In genomic region chrX:98259620-98260019, GRCm38 (mm10) we compare ENCODE assay signal across 22 mouse cellular contexts.
A peak's percentile ranks its signal among the peaks of the same experiment; 100 is the strongest.
DNase-seq lines count a peak whose midpoint lies in the region; ATAC-seq and TF ChIP-seq lines count a peak whose summit lies in the region.
"Had no signal": no experiment of that assay in that cellular context is flagged by ENCODE, and none has a peak within 500 bp of the region (broad histone marks: within the 10 kb centered on the region; RNA-seq: fewer than 3 reads in every experiment).

No protein-coding gene starts in this region.

- H3K27me3 ChIP-seq in hindbrain, postnatal 0 days (ENCODE audit: insufficient read depth, low read length): no peaks in the 10 kb centered on the region
- H3K27me3 ChIP-seq: forebrain, embryonic 13.5 days; hindbrain, embryonic 15.5 days; liver, embryonic 13.5 days; midbrain, embryonic 15.5 days; neural tube, embryonic 15.5 days had no signal

- no peak overlapping the region for H3K27ac ChIP-seq in hindbrain, postnatal 0 days
- H3K27ac ChIP-seq: forebrain, embryonic 13.5 days; gastrocnemius, adult 2 months; heart, embryonic 10.5 days; hindbrain, embryonic 15.5 days; liver, embryonic 13.5 days; midbrain, embryonic 15.5 days; neural tube, embryonic 15.5 days had no signal

- 88% methylated on average over 2 of the region's 2 CpGs for WGBS in hindbrain, postnatal 0 days

- peak; percentile 74 for ATAC-seq in megakaryocyte, adult 5-6 weeks (ENCODE audit: poor library complexity, severe bottlenecking)
- no peak for ATAC-seq in hindbrain, postnatal 0 days
- ATAC-seq: forebrain, embryonic 13.5 days; intestine, postnatal 0 days; midbrain, embryonic 15.5 days; Patski had no signal

- no peaks in the 10 kb centered on the region for H3K36me3 ChIP-seq in hindbrain, postnatal 0 days (ENCODE audit: insufficient read depth, low read length)
- H3K36me3 ChIP-seq: heart, embryonic 10.5 days; hindbrain, embryonic 15.5 days; liver, embryonic 13.5 days; midbrain, embryonic 15.5 days; neural tube, embryonic 15.5 days had no signal

- no peaks in the 10 kb centered on the region for H3K9me3 ChIP-seq in hindbrain, postnatal 0 days (ENCODE audit: low read length)
- H3K9me3 ChIP-seq: forebrain, embryonic 13.5 days; heart, embryonic 10.5 days; hindbrain, embryonic 15.5 days; liver, embryonic 13.5 days; midbrain, embryonic 15.5 days; neural tube, embryonic 15.5 days had no signal

- no peak overlapping the region for H3K9ac ChIP-seq in hindbrain, postnatal 0 days (replicated peaks; ENCODE audit: low read length)
- H3K9ac ChIP-seq: forebrain, embryonic 13.5 days; hindbrain, embryonic 15.5 days; liver, embryonic 13.5 days; lung, embryonic 14.5 days; midbrain, embryonic 15.5 days; neural tube, embryonic 15.5 days had no signal

- H3K4me1 ChIP-seq in hindbrain, postnatal 0 days (ENCODE audit: insufficient read depth, low read length): no peaks in the 10 kb centered on the region
- H3K4me1 ChIP-seq: forebrain, embryonic 13.5 days; heart, embryonic 10.5 days; hindbrain, embryonic 15.5 days; liver, embryonic 13.5 days; midbrain, embryonic 15.5 days; neural tube, embryonic 15.5 days had no signal

- peak; percentile 2 for DNase-seq in thymus, postnatal 25 days
- no peak for DNase-seq in thymus, postnatal 10 days (ENCODE audit: low spot score in 2 of 2)
- DNase-seq in T-cell, adult 2 months (ENCODE audit: low spot score): peak; percentile 40
- no peak for DNase-seq in urinary bladder, postnatal 25 days (ENCODE audit: low spot score)
- DNase-seq in hindbrain, postnatal 0 days (ENCODE audit: low spot score): no peak
- no peak for DNase-seq in urinary bladder, postnatal 10 days (ENCODE audit: low spot score)
- DNase-seq: adrenal gland, adult 8-10 months; cerebellum, adult 11-12 months; cerebellum, postnatal 36 days; gastrocnemius, adult 2 months; kidney, postnatal 36 days; liver, embryonic 13.5 days; lung, embryonic 14.5 days had no signal

- no peak for TF ChIP-seq CTCF in hindbrain, postnatal 0 days (IDR thresholded peaks at IDR 0.05; ENCODE audit: low read depth)

- H3K4me2 ChIP-seq in hindbrain, postnatal 0 days (ENCODE audit: low read depth, low read length): no peak overlapping the region
- H3K4me2 ChIP-seq: forebrain, embryonic 13.5 days; hindbrain, embryonic 15.5 days; liver, embryonic 13.5 days; lung, embryonic 14.5 days; midbrain, embryonic 15.5 days; neural tube, embryonic 15.5 days had no signal

- H3K4me3 ChIP-seq in hindbrain, postnatal 0 days (ENCODE audit: low read length): no peak overlapping the region
- H3K4me3 ChIP-seq: forebrain, embryonic 13.5 days; gastrocnemius, adult 2 months; heart, embryonic 10.5 days; hindbrain, embryonic 15.5 days; liver, embryonic 13.5 days; midbrain, embryonic 15.5 days; myocyte; neural tube, embryonic 15.5 days had no signal

Comparison
In these comparisons a context has a peak if more than half of its experiments do, and no peak if none do; other contexts are left out.
1. DNase-seq: peak in thymus, postnatal 25 days (single experiment) and T-cell, adult 2 months (single experiment); none in thymus, postnatal 10 days (0 of 2), urinary bladder, postnatal 25 days (single experiment), hindbrain, postnatal 0 days (single experiment) and urinary bladder, postnatal 10 days (single experiment).